Mouse (Mus musculus) brown adipose tissue, adult 24 weeks (tissue): ENCODE data around the gene Atrn. TPM values are rescaled to one million over a fixed set of nuclear protein-coding genes. Genes with fewer than 3 reads are reported as not detected.

Source experiments
- H3K27ac ChIP-seq: fragments of 200-500 bp; replicated peaks from 2 replicates; pipeline ENCODE4 v1.5.1; 2012; ENCODE audit warnings: low read depth, mild to moderate bottlenecking, low read length
- H3K4me1 ChIP-seq: fragments of 200-500 bp; 2 replicates; pipeline ENCODE4 v1.6.1; 2012; ENCODE audit warnings: low read length, mixed read lengths; ENCODE audit not compliant: control insufficient read depth, insufficient read depth, insufficient read length
- H3K4me3 ChIP-seq: fragments of 200-500 bp; 2 replicates; pipeline ENCODE4 v1.5.1; 2012; ENCODE audit warnings: low read depth, mild to moderate bottlenecking, low read length, moderate library complexity; ENCODE audit not compliant: insufficient read depth
- polyA plus RNA-seq: library from polyadenylated mRNA; stranded (reverse); fragments of >200 nt; gene quantifications from 2 replicates; pipeline ENCODE4 v1.2.4, GENCODE M21; 2012; ENCODE audit not compliant: missing spikeins, insufficient read depth, insufficient read length

The Atrn gene
- polyA plus RNA-seq, 1 experiment: 9.0 TPM

DNA sequence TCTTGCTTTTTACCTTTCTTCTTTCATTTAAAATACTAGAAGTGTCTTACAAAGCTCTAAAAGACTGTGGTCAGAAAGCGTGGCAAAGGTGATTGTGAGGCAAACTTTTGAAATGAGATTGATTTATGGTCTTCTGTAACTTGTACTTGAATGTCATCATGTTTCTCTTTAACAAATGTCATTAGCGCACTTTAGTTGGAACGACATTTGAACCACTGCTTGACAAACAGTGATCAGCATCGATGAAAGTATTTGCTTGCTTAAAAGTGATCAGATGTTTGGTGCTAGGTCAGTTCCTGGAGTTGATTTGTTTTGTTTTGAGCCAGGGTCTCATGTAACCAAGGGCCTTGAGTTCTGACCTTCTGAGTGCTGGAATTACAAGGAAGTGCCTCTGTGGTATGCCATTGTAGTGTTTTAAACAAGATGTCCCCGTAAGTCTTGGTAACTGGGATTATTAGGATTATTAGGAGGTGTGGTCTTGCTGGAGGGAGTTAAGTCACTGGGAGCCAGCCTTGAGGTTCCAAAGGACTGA, 12.8 kb downstream of the Atrn start:
- Histone ChIP-seq H3K4me1 (peaks cover 8% of the 10 kb centered on the region; the same call in 1 of the 2 replicates), H3K27ac (peak overlapping the region; percentile 45), H3K4me3 (no peak overlapping the region)

GRCm38 (mm10) chr2:130924950-130925349, 18.7 kb downstream of the Atrn start:
- Histone ChIP-seq H3K27ac (no peak overlapping the region), H3K4me1 (peaks cover 10% of the 10 kb centered on the region; the same call in 1 of the 2 replicates), H3K4me3 (no peak overlapping the region)

DNA sequence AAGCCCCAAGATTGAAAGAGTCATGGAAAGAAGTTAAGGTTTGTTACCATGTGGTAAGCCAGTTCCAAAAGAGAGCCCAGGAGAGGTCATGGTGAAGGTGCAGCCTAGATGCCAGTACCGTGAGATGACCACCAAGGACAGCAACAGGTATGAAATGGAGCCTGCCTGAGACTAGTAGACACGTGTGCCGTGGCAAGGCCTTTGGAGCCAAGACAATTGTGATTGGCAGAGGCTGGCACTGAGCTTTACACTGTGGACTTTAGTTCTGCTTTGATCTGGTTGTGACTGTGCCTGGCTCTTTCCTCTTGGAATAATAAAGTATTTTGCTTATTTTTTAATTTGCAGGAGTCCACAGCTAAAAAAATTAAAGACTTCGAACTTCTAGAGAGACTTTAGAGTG, 21.7 kb downstream of the Atrn start:
- H3K4me3 ChIP-seq: no peak overlapping the region
- H3K27ac ChIP-seq: no peak overlapping the region
- peaks cover 16% of the 10 kb centered on the region; the same call in 1 of the 2 replicates for H3K4me1 ChIP-seq

GRCm38 (mm10) chr2:130928530-130928929, 22.2 kb downstream of the Atrn start:
- H3K4me1 ChIP-seq: peaks cover 16% of the 10 kb centered on the region; the same call in 1 of the 2 replicates
- H3K27ac ChIP-seq: no peak overlapping the region
- H3K4me3 ChIP-seq: no peak overlapping the region

- peaks cover 14% of the 10 kb centered on the region; the same call in 1 of the 2 replicates for H3K4me1 ChIP-seq
- no peak overlapping the region for H3K27ac ChIP-seq
- H3K4me3 ChIP-seq: no peak overlapping the region
Observed at GRCm38 (mm10) chr2:130929994-130930393, 23.7 kb downstream of the Atrn start.

GRCm38 (mm10) chr2:130932865-130933264, 26.6 kb downstream of the Atrn start:
- no peak overlapping the region for H3K27ac ChIP-seq

GRCm38 (mm10) chr2:130949781-130950180, 43.5 kb downstream of the Atrn start:
- no peak overlapping the region for H3K4me3 ChIP-seq
- no peaks in the 10 kb centered on the region for H3K4me1 ChIP-seq
- no peak overlapping the region for H3K27ac ChIP-seq

More at GRCm38 (mm10) chr2:130932865-130933264, 26.6 kb downstream of the Atrn start:
- H3K4me3 ChIP-seq: no peak overlapping the region
- H3K4me1 ChIP-seq: peaks cover 10% of the 10 kb centered on the region; the same call in 1 of the 2 replicates

- Histone ChIP-seq H3K4me1 (no peaks in the 10 kb centered on the region), H3K4me3 (no peak overlapping the region), H3K27ac (no peak overlapping the region)
Observed at GRCm38 (mm10) chr2:130950548-130950947, 44.3 kb downstream of the Atrn start.

GRCm38 (mm10) chr2:130958906-130959305, 52.6 kb downstream of the Atrn start:
- Histone ChIP-seq H3K27ac (no peak overlapping the region), H3K4me3 (no peak overlapping the region), H3K4me1 (no peaks in the 10 kb centered on the region)

DNA sequence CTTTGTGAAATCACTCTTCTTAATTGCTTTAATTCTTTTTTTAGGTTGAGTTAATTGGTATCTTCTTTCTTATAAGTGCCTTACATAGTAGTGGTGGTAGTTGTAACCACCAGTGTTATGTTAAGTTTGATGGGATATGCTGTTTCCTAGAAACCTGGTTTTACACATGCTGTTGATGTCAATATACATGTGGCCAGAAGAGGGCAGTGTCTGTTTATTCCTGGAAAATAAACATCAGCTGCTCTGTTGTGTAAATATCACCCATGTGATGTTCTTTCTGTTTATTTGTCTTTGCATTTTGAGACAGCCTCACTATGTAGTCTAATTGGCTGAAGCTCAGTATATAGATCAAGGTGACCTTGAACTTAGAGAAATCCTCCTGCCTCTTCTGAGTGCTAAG, 55.6 kb downstream of the Atrn start:
- no peak overlapping the region for H3K27ac ChIP-seq
- H3K4me1 ChIP-seq: no peaks in the 10 kb centered on the region
- H3K4me3 ChIP-seq: no peak overlapping the region

GRCm38 (mm10) chr2:130965042-130965441, 58.7 kb downstream of the Atrn start:
- Histone ChIP-seq H3K4me3 (no peak overlapping the region), H3K4me1 (no peaks in the 10 kb centered on the region), H3K27ac (no peak overlapping the region)

DNA sequence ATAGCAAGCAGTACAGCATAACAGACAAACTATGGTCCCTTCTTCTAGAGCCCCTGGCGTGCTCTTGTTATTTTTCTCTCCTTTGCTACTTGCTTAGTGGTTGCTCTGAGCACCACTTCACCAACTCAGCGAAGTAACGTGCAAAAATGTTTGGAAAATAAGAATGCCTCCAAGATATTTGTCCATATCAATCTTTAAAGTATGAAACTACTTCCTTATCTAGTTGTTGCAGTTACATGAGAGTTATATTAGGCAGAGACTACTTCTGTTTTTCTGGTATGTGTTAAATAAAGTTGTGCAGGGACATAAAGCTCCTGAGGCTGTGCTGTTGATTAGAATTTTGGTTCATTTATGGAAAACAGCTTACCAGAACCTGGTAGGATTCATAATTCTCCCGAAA, 64.7 kb downstream of the Atrn start:
- no peaks in the 10 kb centered on the region for H3K4me1 ChIP-seq

DNA sequence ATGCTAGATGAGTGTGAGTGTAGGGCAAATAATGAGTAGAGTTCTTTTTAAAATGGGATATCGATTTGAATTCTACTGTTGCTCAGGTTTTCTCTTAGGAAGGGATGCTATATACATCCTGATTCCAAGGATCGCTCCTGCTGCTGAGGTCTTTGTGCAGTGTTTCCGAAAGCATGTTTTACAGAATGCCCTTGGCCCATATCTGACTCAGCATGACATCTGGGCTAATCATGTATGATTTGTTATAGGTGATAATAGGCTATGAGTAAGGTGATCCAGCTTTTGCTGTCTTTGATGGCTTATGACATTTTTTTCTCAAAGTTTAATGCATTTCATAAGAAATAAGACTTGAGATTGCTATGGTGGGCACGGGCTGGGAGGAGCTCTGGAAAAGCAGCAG, 66.1 kb downstream of the Atrn start:
- no peak overlapping the region for H3K4me3 ChIP-seq
- no peak overlapping the region for H3K27ac ChIP-seq

More for the DNA sequence above, 64.7 kb downstream of the Atrn start:
- no peak overlapping the region for H3K27ac ChIP-seq
- H3K4me3 ChIP-seq: no peak overlapping the region

GRCm38 (mm10) chr2:130974928-130975327, 68.6 kb downstream of the Atrn start:
- Histone ChIP-seq H3K4me1 (no peaks in the 10 kb centered on the region), H3K27ac (no peak overlapping the region), H3K4me3 (no peak overlapping the region)

More for the DNA sequence above, 66.1 kb downstream of the Atrn start:
- no peaks in the 10 kb centered on the region for H3K4me1 ChIP-seq

- H3K4me3 ChIP-seq: no peak overlapping the region
- H3K27ac ChIP-seq: no peak overlapping the region
- H3K4me1 ChIP-seq: no peaks in the 10 kb centered on the region
Observed at GRCm38 (mm10) chr2:130977589-130977988, 71.3 kb downstream of the Atrn start.

DNA sequence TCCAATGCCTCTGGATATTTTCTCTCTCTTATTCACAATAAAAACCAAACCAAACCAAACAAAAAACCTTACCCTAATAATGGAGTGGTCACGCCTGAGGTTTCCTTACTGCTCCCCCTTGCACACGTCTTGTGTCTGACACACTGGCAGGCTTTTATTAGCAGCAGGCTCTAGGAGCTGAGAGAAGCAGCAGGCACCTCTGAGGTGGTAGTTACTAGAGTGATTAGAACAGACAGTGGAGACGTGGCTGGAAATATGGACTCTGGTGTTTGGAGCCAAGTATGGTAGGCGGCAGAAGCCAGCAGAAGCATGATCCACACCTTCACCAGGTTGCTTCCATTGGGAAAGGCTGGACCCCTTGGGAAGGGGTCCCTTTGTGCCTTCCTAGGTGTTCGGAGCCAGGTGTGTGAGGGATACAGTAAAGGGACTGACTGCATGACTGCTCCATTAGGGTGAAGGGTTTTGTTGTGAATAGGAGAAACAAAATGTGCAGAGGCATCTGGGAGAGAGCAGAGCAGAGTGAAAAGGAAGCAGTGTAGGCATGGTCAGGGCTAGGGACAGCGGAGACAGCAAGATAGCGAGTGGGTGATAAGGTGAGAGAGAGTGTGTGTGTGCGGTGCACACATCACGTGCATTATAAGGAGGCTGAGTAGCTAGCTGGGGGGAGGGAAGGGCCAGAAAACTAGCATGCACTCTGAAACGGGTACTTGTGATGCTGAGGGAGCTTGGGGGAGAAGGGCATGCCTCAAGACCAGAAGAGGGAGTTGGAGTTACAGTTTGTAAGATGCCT, 72.0 kb downstream of the Atrn start:
- Histone ChIP-seq H3K27ac (no peak overlapping the region), H3K4me1 (no peaks in the 10 kb centered on the region), H3K4me3 (no peak overlapping the region)
